Mouse (Mus musculus) 3134 (cell line): ENCODE data around the gene Mus81.

Experiments
- DNase-seq: peaks from one replicate; pipeline ENCODE4 v3.0.0-alpha.2; 2011; ENCODE audit warnings: low spot score; ENCODE audit not compliant: insufficient read length; ENCODE audit errors: extremely low read depth

The Mus81 gene

DNA sequence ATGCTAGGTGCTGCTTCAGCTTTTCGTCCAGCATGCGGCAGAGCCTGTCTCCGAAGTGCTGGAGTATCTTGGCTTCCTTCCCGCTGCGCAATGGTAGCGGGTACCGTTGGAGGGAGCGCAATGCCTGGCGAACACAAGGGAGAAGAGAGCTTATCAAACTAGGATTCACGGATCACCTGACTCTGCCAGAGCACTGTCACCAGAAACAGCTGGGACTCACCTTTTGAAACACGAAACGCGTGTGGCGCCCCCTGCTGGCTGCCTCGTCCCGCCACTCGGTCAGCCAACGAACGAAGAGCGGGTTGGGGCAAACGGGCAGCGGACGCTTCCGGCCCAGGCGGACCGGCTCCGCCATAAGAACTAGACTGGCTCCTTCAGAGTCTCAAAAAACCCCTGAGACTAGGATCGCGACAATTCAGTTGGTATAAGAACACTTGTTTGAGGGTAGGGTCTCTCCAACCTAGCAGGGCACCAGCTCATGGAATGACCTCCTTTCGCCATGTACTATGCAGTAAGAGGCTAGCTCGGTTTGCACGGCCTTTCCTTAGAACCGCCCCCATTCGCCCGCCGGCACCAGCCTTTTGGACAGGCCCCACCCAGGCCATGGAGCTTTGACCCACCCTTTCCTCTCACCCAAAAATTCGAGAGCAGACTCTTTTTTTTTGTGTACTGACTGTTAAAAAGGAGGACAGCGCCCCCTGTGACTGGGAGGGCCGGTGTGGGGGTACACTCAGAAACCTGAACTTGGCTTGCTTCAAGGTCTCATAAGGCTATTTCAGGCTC lies at the start of gene Mus81:
TSS of gene Mus81 (minus strand) at position 635 of the 783 bp plus-strand sequence.
- DNase-seq: peak; percentile 93

DNA sequence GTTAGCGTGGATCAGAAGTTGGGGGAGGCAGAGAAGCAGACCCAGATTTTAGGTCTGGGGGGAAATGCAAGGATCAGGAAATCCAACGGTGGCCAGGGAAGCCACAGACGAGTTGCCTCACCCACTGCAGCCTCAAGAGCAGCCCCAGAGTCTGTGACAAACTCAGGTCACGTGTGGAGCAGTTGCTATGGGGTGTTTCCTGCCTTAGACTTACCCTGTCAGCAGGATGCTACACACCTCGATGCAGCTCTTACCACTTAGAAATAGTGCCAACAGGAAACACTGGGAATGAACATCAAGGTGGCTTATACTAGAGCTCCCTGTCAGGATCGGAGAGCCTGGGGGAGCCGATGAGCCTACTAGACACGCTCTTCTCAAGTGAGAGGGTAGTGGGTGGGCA lies 44.3 kb upstream of the Mus81 start:
- no peak for DNase-seq

DNA sequence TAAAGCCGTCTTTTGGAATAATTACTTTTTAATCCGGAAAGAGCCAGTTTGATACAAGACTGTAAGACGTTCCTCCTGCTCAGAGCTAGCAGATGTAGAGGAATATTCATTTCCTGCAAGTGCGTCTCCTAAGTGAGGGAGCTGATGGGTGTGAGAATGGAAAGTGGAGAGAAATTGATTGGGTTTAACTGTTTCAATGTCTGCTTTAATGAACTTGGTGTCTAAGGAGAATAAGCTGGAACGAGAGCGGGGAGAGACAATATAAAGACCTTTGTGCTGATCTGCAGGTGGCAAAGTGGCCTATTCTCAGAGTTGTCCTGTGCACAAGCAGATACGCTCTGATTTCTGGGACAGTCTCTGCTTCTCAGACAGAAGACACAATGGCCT lies 41.9 kb upstream of the Mus81 start:
- DNase-seq: no peak

DNA sequence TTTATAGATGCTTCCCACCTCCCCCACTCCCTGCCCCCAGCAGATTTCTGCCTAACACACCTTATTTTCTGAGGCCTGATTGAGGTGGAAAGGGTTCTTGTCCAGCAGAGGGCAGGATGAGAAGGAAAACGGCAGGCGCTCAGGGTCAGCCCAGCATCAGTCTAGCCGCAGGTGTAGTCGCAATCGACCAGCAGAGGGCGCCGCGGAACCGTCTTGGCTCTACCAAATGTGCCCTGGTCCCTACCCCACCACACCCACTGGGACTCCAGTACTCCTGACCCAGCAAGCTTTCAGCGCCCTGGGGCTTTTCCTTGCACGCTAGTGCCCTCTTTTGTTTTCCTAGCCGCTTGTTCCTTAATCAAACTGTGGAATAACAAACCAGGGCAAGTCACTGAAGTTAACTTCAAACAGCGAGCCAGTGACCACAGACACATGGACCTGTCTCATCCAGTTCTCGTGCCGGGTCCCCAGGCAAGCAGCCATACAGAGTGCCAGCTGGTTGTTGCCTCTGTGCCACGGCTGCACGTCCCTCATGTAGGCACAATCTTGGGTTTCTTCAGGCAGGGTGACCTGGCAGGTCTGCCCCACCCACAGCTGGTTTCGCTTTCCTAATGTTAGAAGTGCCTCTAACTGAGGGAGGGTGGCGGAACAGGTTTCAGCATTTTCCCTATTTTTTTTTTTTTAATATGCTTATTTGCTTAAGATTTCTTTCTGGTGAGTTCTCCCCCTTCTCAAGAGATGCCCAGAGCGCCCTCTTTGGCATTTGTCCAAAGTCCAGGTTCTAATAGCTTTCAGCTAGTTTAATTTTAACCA lies 41.3 kb upstream of the Mus81 start:
- DNase-seq: peak; percentile 92

DNA sequence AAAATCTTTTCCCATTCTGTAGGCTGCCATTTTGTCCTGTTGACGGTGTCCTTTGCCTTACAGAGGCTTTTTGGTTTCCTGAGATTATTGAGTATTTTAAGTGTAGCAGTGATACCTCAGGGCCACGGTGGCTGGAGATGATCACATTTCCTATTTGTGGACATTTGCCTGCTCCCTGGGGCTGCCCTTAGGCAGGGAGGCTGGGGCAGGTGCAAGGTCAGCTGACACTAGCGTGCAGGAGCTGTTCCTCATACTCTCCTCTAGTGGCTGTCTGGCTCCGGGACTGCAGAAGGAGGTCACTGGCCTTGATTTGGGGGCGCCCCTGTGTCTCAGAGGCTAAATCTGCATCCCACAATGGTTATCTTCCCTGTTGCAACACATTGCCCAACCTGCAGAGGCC lies 37.0 kb upstream of the Mus81 start:
- no peak for DNase-seq

DNA sequence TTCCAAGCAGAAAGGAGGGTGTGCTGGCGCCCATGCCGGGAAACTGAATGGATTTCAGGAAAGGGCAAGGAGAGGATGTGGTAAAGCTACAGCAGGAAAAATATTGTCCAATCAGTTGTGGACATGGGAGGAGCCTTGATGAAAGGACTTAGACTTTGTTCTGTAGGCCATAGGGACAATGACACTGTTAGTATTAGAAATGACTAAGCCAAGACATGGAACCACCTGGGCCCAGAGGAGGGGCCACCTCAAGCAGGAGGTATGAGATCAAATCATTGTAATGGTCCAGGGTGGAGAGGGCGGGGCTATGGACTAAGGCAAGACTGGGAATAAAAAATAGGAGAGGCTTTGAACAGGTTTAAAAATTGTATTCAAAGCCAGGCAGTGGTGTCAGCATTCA lies 30.5 kb upstream of the Mus81 start:
- DNase-seq: no peak

DNA sequence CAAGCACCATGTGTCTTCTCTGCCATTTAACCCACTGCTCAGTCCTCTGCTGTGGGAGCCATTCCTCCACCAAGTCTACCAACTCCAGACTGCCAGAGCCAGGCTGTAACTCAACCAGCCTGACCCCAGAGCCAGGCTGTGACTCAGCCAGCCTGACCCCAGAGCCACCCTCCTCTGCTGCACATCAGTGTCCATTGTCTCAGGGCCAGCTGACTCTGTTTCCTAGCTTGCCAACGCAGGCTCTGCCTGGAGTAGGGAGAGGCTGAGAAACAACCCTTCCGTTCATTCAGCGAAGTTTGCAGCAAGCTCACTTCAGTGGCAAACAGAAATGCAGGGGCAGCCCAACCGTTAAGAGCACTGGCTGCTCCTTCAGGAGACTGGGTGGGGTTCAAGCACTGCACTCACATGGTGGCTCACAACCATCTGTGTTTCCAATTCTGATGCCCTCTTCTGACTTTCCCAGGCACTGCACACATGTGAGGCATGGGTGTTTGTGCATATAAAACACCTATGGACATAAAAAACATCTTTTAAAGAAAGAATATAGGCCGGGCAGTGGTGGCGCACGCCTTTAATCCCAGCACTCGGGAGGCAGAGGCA lies 28.8 kb upstream of the Mus81 start:
- DNase-seq: peak; percentile 47

DNA sequence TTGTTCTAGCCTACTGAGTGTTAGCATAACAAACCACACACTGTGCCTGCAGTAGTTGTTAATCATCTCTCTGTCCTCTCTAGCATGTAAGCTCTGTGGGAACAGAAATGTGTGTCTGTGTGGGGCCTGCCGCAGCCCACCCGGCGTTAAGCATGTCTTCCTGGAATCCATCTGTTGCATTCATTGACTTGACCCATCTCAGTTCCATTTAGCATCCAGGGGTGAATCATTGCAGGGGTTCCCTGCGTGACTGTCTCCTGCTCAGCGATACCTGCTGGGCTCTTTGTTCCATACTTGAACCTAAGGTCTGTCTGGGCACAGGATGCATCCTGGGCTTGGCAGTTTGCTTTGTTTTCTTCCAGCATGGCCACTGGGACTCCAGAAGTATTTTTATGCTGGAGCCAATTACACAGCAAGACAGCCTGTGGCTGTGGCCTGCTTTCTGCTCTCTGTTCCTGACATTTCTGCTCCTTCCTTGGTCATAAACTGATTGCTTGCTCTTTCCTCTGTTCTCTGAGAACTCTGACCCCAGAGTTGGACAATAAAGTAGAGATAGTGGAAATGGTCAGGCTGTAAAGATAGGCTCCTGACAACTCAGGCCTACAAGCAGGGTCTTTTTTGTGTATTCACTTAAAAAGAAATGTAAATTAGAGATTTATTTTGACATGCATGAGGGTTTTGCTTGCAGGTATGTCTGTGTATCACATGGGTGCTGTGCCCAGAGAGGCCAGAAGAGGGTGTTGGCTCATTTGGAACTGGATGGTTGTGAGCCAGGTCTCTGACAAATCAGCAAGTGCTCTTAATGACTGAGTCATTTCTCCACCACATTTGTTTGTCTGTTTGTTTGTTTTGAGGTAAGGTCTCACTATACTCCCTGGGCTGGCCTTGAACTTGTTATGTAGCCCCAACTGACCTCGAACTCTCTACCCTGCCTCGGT lies 27.9 kb upstream of the Mus81 start:
- DNase-seq: no peak

DNA sequence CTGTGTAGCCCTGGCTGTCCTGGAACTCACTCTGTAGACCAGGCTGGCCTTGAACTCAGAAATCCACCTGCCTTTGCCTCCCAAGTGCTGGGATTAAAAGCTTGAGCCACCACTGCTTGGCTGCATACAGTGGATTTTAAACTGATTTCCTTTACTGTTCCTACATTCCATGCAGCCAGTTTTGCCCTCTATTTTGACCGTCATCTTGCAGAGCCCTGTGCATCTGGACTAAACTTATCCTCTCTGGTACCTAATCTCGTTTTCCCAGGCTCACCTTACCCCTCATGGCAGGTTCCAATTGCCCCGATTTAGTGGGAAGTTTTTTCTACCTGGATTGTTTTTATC lies 24.8 kb upstream of the Mus81 start:
- DNase-seq: no peak

DNA sequence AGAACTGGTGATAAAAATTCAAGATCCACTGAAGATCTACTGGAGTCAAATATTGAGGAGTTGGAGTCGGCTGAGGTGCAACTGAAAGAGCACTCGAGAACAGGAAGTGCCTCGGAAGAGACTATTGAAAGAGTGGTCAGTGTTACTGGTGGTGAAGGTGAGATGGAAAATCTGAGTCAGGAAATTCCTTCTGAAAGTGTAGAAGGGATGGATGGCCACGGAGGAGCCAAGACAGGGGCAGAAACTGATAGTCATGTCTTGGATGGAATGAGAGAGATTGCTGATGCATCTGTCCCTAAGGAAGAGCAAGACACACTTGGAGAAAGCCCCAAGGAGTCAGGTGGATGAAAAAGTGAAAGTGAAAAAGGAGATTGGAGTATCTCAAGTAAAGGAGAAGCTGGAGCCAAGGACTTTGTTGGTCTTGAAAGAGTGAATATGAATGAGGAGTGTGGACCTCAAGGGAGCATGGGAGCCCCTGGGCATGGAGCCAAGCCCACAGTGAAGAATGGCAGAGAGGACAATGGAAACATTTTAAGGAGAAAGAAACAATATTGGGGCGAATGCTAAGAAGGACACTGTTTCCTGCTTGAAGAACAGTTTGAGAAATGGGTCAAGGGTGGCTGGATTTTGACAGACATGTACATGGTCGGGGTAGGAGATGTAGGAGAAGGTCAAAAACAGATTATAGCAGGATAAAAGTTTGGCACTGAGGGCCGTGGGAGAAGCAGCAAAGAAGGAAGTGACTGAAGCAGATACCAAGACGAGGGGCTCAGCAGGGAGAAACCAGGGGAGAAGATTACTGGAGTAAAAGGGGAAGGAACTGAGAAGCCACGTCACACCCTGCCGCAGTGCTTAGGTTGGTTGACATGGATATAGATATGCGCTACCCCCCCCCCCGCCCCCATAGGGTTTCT lies 24.1 kb upstream of the Mus81 start:
- DNase-seq: no peak

DNA sequence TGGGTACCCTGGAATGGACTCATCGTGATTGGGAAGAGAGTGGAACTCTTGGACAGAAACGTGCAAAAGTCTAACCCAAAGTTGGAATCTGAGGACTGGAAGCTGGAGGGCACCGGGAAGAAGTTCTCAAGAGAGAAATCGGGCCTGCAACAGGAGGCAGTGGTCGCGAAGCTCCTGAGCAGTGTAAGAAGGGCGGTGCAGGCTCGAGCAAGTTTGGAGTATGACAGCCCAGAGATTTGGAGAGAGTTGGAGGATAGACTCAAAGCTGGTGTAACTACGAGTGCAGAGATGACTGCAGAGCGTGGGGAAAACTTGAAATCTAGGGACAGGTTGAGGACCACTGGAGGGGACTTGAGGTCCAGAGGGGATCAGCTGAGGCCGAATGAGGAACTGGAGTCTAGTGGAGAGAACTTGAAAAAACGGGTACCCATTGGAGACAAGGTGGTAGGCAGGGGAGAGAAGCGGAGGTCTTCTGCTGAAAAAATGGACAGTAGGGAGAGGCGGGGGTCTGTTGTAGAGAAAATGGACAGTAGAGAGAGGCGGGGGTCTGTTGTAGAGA lies 23.0 kb upstream of the Mus81 start:
- no peak for DNase-seq

DNA sequence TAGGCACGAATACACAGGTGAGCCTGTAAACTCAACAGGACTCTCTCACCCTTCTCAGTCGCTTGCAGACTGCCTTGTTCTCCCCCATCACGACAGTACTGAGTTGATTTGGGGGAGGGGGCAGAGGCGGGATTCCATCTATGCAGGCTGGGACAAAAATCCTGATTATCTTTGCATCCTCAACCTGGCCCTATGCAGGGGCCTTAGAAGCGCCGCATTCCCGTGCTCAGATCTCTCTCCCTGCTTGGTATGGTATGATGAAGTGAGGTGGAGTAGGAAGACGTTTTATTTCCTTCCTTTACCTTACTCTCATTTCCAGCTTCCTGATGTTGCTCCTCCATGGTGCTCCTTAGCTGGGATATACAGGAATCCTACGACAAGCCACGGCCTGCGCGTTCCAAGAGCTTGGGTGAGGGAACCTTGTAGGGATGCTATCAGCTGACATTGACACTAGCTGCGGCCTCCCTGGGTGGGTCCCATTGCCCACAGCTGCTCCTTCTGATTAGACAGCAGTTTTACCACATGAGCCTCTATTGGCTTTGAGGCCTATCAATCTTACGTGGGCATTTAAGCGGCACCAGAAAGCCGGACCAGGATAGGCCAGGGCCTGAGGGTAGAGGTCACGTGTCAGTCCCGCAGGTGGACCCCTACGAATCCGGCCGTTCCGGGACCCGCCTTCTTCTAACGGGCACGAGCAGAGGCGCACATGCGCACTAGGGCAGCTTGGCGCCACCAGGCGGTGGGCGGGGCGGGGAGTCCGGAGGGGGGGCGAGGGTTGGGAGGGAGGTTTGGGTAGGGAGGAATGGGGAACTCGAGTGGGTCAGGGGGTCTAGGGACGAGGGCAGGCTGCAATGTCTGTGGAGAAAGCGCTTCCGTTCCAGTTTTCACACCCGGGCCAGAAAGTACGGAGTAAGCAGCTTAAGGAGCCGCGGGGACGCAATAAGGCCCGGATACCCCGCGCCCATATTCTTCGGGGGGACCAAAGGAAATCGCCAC lies 22.1 kb upstream of the Mus81 start, which contains the start of gene Snx32:
TSS of gene Snx32 (minus strand) at position 508 of the 996 bp plus-strand sequence.
- DNase-seq: peak; percentile 90

DNA sequence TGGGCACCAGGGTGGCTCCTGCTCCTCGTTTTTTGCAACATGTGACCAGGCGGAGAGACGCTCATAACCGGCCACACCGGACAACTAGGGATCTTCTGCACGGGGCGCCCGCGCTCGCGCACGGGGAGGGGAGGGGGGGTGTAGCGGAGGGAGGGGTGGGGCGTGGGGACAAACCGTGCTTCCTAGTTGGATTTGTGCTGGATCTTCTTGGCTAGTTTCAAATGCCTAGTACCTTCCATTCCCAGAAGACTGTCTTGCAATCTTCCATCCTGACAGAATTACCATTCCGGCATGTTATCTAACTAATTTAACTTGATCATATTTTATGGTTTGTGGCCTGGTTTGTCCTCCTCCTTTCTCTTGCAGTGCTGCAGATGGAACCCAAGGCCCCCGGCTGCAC lies 15.5 kb upstream of the Mus81 start, which contains the start of gene 1700020D05Rik:
TSS of gene 1700020D05Rik (minus strand) at position 101 of the 400 bp plus-strand sequence.
- DNase-seq: no peak

DNA sequence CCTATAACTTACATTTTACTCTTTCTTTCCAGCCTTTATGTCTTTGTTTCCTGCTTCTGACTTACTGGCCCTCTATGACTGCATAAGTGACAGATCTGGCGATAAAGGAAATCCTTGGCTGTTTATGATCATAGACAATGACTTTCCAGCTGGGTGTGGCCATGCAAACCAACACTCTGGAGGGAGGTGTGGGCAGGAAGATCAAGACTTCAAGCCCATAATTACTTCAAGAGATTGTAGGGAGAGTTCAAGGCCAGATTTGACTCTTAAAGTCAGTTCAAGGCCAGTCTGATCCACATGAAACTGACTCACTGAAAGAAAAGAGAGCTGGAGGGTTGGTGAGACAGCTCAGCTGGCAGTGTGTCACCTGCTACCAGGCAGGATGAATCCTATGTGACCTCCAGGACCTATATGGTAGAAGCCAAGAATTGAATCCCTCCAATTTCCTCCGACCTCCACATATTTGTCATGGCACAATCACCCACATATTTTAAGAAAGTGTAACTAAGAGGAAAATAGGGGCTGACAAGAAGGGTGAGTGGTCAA lies 12.2 kb upstream of the Mus81 start:
- no peak for DNase-seq

DNA sequence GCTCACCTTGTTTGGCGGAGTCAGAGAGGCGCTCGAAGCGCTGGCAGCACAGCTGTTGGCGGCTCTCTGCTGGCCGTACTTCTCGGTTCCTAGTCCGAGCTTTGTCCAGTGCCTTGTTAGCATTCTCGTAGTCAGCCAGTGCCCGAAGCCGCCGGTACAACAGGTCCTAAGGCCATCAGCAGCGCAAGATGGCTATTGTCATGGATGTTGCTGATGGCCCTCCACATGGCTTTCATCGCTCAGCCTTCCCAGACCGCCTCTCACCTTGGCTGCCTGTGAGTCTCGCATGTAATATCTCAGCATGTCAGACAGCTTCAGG lies 7.8 kb upstream of the Mus81 start:
- peak; percentile 49 for DNase-seq

DNA sequence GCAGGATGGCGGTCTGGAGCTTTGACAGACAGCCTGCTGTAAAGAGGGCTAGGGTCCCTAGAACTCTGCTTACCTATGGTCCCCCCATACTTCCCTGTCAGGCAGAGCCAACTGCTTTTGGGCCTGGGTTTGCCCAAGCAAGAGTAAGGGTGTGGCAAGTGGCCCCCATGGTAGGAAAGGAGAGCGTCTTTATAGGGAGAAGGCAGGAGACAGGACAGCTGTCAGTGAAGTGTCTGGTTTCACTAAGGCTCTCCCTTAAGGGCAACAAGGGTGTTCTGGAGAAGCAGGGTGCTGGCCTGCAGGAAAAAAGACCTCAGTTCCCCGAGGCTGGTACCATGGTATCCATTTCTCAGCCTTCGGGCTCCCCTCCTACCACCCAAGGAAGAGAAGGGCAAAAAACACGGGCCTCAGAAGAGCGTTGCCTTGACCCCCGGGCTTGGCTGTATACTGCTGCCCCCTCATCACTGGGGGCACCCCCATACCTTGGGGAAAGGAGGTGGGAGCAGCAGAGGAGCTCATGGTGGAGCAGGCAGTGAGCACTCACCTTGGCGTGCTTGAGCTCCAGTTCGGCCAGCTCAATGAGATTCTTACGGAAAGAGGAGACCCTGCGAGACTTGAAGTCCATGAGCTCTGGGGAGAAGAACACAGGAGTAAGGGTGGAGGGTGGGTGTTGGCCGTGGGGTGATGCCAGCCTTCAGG lies 7.3 kb upstream of the Mus81 start:
- DNase-seq: no peak

DNA sequence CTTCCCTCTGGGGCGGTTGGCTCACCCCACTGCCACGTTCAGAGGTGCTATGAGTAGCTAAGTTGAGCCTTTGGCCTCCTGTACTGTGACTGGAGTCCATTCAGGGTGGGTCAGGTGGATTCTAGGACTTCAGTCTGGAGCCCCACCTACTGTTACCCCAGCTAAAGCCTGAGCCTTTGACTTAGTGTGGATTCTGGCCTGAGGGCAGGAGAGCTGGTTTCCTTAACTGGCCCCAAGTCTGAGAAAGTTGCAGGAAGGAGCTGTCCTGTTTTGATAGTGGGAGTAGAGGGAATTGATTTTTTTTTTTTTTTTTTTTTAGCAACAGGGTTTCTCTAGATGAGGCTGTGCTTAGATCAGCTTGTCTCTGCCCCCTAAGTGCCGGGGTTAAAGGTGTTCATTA lies 6.1 kb upstream of the Mus81 start:
- no peak for DNase-seq
